Mouse (Mus musculus) sigmoid colon, adult 10 weeks (tissue): ENCODE measurements around the gene Gm10577. TPM values are rescaled to one million over a fixed set of nuclear protein-coding genes. Genes with fewer than 3 reads are reported as not detected.

Experiments
- polyA plus RNA-seq: library from polyadenylated mRNA; stranded (reverse); fragments of 350-450 nt; fragmentation: Illumina TruSeq; extraction: RNeasy Lipid Tissue Mini Kit (QIAGEN cat#74804); gene quantifications from one replicate; pipeline ENCODE4 v1.2.3, GENCODE M21; 2014; ENCODE audit warnings: low read depth, low replicate concordance

Gene Gm10577
- not detected for polyA plus RNA-seq

GRCm38 (mm10) chr4:101020596-101020995 is at the start of gene Gm10577:
Gene Gm10577 (minus strand): TSS chr4:101020696.

GRCm38 (mm10) chr4:101068786-101069153 is 48.3 kb upstream of the Gm10577 start, which contains the start of gene Raver2:
Gene Raver2 (plus strand): TSS chr4:101068983.

Other genes starting within 250 kb of the Gm10577 start
- gene Cachd1, start 244.0 kb downstream of the Gm10577 start, polyA plus RNA-seq, result 21.1 TPM
- gene Raver2, start 48.3 kb upstream of the Gm10577 start, polyA plus RNA-seq, result 2.8 TPM
- 124 TPM for gene Jak1, start 244.6 kb upstream of the Gm10577 start, polyA plus RNA-seq